Mouse (Mus musculus): ENCODE results near the gene Pagr1b.

Pagr1b gene

GRCm38 (mm10) chr7:127016481-127016485 lies at the start of gene Pagr1b:
Gene Pagr1b, minus strand, starts transcription at chr7:127016484.
- no peak for DNase-seq

GRCm38 (mm10) chr7:127065538-127065937 lies 49.3 kb upstream of the Pagr1b start:
- DNase-seq = no peak

- DNase-seq = no peak
Observed at GRCm38 (mm10) chr7:127055026-127055585, 38.8 kb upstream of the Pagr1b start.

GRCm38 (mm10) chr7:127041851-127042672 lies 25.8 kb upstream of the Pagr1b start, which contains the start of gene Kif22:
Gene Kif22, minus strand, starts transcription at chr7:127042471.
- DNase-seq = peak; percentile 93

- no peak for DNase-seq
Observed at GRCm38 (mm10) chr7:127031244-127031643, 15.0 kb upstream of the Pagr1b start.

- DNase-seq = no peak
Observed at GRCm38 (mm10) chr7:127030172-127030571, 13.9 kb upstream of the Pagr1b start.

- DNase-seq = no peak
Observed at GRCm38 (mm10) chr7:127027885-127028284, 11.6 kb upstream of the Pagr1b start.

GRCm38 (mm10) chr7:127026984-127027726 lies 10.9 kb upstream of the Pagr1b start, which contains the start of gene Maz:
Gene Maz, minus strand, starts transcription at chr7:127027037.
- peak; percentile 100 for DNase-seq

GRCm38 (mm10) chr7:127026616-127026983 lies 10.3 kb upstream of the Pagr1b start:
- no peak for DNase-seq

GRCm38 (mm10) chr7:127026161-127026600 lies 9.9 kb upstream of the Pagr1b start:
- peak; percentile 79 to 88 for DNase-seq

GRCm38 (mm10) chr7:127025556-127026160 lies 9.4 kb upstream of the Pagr1b start:
- DNase-seq = peak in 1 of 2 experiments; percentile 70

GRCm38 (mm10) chr7:127024755-127025555 lies 8.7 kb upstream of the Pagr1b start:
- DNase-seq = peak; percentile 90

GRCm38 (mm10) chr7:127023896-127024690 lies 7.8 kb upstream of the Pagr1b start:
- DNase-seq = no peak

GRCm38 (mm10) chr7:127023272-127023691 lies 7.0 kb upstream of the Pagr1b start:
- no peak for DNase-seq

- DNase-seq = no peak
Observed at GRCm38 (mm10) chr7:127022528-127023271, 6.4 kb upstream of the Pagr1b start.

GRCm38 (mm10) chr7:127021563-127022527 lies 5.6 kb upstream of the Pagr1b start:
- no peak for DNase-seq

- DNase-seq = peak in 1 of 2 experiments; percentile 43
Observed at GRCm38 (mm10) chr7:127020901-127021562, 4.7 kb upstream of the Pagr1b start, which contains the start of the genes Gm42742 and Prrt2. Gene Gm42742, minus strand, starts transcription at chr7:127021097. Gene Prrt2, minus strand, starts transcription at chr7:127021211.

GRCm38 (mm10) chr7:127020491-127020890 lies 4.2 kb upstream of the Pagr1b start:
- DNase-seq = no peak

- DNase-seq = no peak
Observed at GRCm38 (mm10) chr7:127020031-127020430, 3.7 kb upstream of the Pagr1b start.

Data from kidney, postnatal 36 days (tissue).